Mouse (Mus musculus) midbrain, postnatal 0 days (tissue): ENCODE measurements around the gene Traf7. TPM values are rescaled to one million over a fixed set of nuclear protein-coding genes. Genes with fewer than 3 reads are reported as not detected.

Experiments
- ATAC-seq: fragments of 200-750 bp; cut with Nextera tagmentation; 2 replicates; pipeline ENCODE4 v1.8.0; 2017; ENCODE audit warnings: moderate number of reproducible peaks, mild to moderate bottlenecking, moderate TSS enrichment, moderate library complexity; ENCODE audit not compliant: low FRiP score
- DNase-seq: peaks from one replicate; pipeline ENCODE4 v3.0.0-alpha.2; 2015; ENCODE audit warnings: low spot score
- H3K27ac ChIP-seq: fragments of 300-500 bp; sonication (generic); 2 replicates; pipeline ENCODE4 v1.5.1; 2014; ENCODE audit warnings: low read depth, mild to moderate bottlenecking, low read length, mixed read lengths
- H3K27me3 ChIP-seq: fragments of 300-500 bp; sonication (generic); 2 replicates; pipeline ENCODE4 v1.6.1; 2014; ENCODE audit warnings: low read length, control low read depth, mixed read lengths; ENCODE audit not compliant: insufficient read depth
- H3K36me3 ChIP-seq: fragments of 300-500 bp; sonication (generic); 2 replicates; pipeline ENCODE4 v1.6.1; 2014; ENCODE audit warnings: low read length, control low read depth, mixed read lengths; ENCODE audit not compliant: insufficient read depth
- H3K4me1 ChIP-seq: fragments of 300-500 bp; sonication (generic); 2 replicates; pipeline ENCODE4 v1.6.1; 2014; ENCODE audit warnings: mild to moderate bottlenecking, control low read depth, antibody characterized with exemption, low read length, mixed read lengths; ENCODE audit not compliant: insufficient read depth
- H3K4me2 ChIP-seq: fragments of 300-500 bp; sonication (generic); 2 replicates; pipeline ENCODE4 v1.6.1; 2014; ENCODE audit warnings: low read depth, mild to moderate bottlenecking, low read length, mixed read lengths; ENCODE audit not compliant: poor library complexity, severe bottlenecking
- H3K4me3 ChIP-seq: fragments of 300-500 bp; sonication (generic); 2 replicates; pipeline ENCODE4 v1.5.1; 2014; ENCODE audit warnings: low read depth, mild to moderate bottlenecking, low read length, moderate library complexity
- H3K9ac ChIP-seq: fragments of 300-500 bp; sonication (generic); replicated peaks from 2 replicates; pipeline ENCODE4 v1.6.1; 2014; ENCODE audit warnings: mild to moderate bottlenecking, low read length, moderate library complexity, mixed read lengths; ENCODE audit not compliant: poor library complexity, severe bottlenecking
- H3K9me3 ChIP-seq: fragments of 300-500 bp; sonication (generic); 2 replicates; pipeline ENCODE4 v1.6.1; 2016; ENCODE audit warnings: low read length, control low read depth
- CTCF ChIP-seq: IDR thresholded peaks from 2 replicates; pipeline ENCODE4 v1.5.1; 2016; ENCODE audit warnings: antibody characterized with exemption, mild to moderate bottlenecking
- WGBS: fragments of 180-500 bp; shearing (Covaris S2); extraction: QIAGEN DNeasy Blood & Tissue Kit; methylation state at CpG from one replicate; pipeline ENCODE4 v1.1.7; 2014; 5-methylcytosine and 5-hydroxymethylcytosine counted together
- polyA plus RNA-seq: library from polyadenylated mRNA; unstranded; fragments of >200 nt; fragmentation: Nextera tagmentation; extraction: Ambion mirVana; gene quantifications from 2 replicates; pipeline ENCODE4 v1.2.1, GENCODE M21; 2015
- total RNA-seq: library from RNA; depleted of rRNA; stranded (reverse); fragments of >200 nt; gene quantifications from 2 replicates; pipeline ENCODE4 v1.2.3, GENCODE M21; 2014

Gene Traf7
- total and polyA plus RNA-seq, 2 experiments from 2014 or later = 71.4 to 175 TPM

DNA sequence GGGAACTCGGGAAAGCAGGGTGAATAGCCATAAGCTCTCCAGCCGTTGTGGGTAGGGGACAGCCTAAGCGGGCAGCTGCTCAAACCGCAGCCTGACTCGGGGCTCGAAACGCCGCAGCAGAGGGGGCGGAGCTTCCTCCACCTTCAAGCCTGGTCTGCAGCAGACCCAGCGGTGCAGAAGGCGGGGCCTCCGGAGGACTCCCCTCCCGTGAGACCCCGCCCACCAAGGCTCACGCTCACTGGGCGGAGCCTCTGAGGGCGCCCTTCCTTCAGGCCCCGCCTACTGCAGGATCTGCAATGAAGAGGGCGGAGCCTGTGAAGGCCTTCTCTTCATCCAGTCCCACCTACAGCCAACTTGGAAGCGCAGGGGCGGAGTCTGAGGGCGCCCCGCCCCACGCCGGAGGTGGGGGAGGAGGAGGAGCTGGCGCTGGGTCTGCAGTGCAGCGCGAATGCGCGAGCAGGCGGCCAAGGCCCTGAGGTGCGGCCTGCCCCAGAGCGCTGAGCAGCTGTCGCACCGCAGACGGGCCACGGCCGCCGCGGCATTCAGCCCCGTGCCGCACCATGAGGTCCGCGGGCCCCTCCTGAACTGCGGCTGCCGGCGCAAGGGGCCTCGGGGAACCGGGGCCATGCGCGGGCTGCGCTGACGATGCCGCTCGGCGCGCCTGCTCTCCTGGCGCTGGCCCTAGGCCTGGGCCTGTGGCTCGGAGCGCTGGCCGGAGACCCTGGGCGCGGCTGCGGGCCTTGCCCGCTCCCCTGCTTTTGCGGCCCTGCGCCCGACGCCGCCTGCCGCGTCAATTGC, 22.1 kb upstream of the Traf7 start, which contains the start of gene Pkd1:
Gene Pkd1 (plus strand): TSS at position 217 of the 798 bp plus-strand sequence.
- Histone ChIP-seq H3K27ac (peak within 1 kb of the TSS; percentile 95), H3K27me3 (no peaks in the 10 kb centered on the region), H3K36me3 (no peaks in the 10 kb centered on the region), H3K4me2 (peak within 1 kb of the TSS; percentile 90), H3K9me3 (no peaks in the 10 kb centered on the region), H3K9ac (peak within 1 kb of the TSS; percentile 97), H3K4me3 (peak within 1 kb of the TSS; percentile 97), H3K4me1 (peaks cover 11% of the 10 kb centered on the region)
- WGBS = under 1% methylated on average over 63 of the region's 72 CpGs
- ATAC-seq = peak; percentile 95
- DNase-seq = peak; percentile 98
- TF ChIP-seq CTCF = no peak; the same call in 1 of the 2 replicates

DNA sequence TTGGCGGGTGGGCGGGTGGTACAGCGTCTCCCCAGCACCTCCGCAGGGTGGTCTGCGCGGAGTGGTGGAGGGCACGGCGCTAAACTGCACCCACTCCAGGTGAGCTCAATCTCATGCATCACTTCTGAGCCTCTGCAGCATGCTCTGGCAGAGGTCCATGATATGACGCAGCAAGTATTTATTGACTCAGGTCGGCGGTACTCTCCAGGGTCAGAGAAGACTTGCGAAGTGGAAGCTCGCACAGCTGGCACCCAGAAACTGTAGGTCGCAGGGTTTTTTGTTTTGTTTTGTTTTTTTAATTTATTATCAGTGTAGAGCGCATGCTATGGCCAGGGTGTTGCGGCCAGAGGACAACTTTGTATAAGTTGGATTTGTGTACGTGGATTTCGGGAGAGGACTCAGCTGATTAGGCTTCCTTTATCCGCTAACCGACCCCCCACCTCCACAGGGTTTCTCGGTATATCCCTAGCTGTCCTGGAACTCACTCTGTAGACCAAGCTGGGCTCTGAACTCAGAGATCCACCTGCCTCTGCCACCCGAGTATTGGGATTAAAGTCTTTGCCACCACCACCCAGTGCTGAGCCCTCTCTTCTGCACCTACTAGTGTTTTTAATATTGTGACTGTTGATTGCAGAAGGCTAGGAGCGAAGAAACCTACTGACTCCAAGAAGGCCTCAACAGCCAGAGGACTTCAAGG, 21.3 kb upstream of the Traf7 start:
- H3K9ac ChIP-seq = peak overlapping the region; percentile 97
- no peak; the same call in 1 of the 2 replicates for ATAC-seq
- WGBS = 7% methylated on average over 23 of the region's 23 CpGs

DNA sequence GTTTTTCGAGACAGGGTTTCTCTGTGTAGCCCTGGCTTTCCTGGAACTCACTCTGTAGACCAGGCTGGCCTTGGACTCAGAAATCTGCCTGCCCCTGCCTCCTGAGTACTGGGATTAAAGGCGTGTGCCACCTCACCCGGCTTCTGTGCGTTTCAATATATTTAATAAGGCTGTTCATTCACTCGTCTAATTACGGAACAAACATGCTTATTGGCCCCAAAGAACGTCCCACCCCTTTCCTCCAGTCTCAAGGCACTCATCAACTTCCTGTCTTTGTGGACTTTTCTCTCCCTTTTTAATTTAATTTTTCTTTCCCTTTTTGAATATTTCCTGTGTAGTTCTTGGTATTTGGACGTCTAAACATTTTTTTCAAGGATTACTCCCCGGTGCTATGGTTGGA, 20.7 kb upstream of the Traf7 start:
- H3K27me3 ChIP-seq = no peaks in the 10 kb centered on the region
- TF ChIP-seq CTCF = no peak
- H3K4me1 ChIP-seq = peaks cover 11% of the 10 kb centered on the region
- no peaks in the 10 kb centered on the region for H3K36me3 ChIP-seq
- no peak overlapping the region for H3K9ac ChIP-seq
- H3K4me3 ChIP-seq = no peak overlapping the region
- no peak for ATAC-seq
- no peaks in the 10 kb centered on the region for H3K9me3 ChIP-seq
- H3K27ac ChIP-seq = no peak overlapping the region
- 40% methylated on average over 9 of the region's 9 CpGs for WGBS
- H3K4me2 ChIP-seq = peak overlapping the region; percentile 90; the same call in 1 of the 2 replicates
- no peak for DNase-seq

More for the DNA sequence above, 21.3 kb upstream of the Traf7 start:
- Histone ChIP-seq H3K27ac (peak overlapping the region; percentile 95; the same call in 1 of the 2 replicates), H3K27me3 (no peaks in the 10 kb centered on the region), H3K4me3 (peak overlapping the region; percentile 97), H3K4me2 (peak overlapping the region; percentile 90), H3K36me3 (no peaks in the 10 kb centered on the region), H3K4me1 (peaks cover 11% of the 10 kb centered on the region), H3K9me3 (no peaks in the 10 kb centered on the region)
- DNase-seq = peak; percentile 51
- TF ChIP-seq CTCF = no peak

DNA sequence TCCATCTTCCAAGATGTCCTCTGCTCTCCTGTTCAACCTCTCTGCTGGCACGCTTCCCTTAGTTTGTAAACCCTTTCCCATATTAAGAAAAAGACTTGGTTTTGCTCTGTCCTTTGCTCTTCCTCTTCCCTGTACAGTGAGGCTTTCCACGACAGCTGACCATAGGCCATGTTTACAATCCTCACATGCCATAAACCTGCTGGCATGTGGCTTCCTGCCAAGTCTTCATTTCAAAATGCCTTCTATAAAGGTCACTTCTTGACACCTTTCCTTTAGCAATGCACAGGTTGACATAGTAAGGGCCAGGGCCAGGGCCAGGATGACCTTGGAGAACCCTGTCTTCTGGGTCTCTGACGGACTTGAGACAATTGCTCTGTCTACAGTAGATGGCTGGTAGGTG, 18.5 kb upstream of the Traf7 start:
- 93% methylated on average over 3 of the region's 3 CpGs for whole genome bisulfite sequencing
- no peaks in the 10 kb centered on the region for H3K9me3 ChIP-seq
- no peaks in the 10 kb centered on the region for H3K36me3 ChIP-seq
- no peak overlapping the region for H3K4me2 ChIP-seq
- H3K4me3 ChIP-seq = no peak overlapping the region
- no peaks in the 10 kb centered on the region for H3K27me3 ChIP-seq
- H3K27ac ChIP-seq = no peak overlapping the region
- no peaks in the 10 kb centered on the region for H3K4me1 ChIP-seq
- ATAC-seq (no peak), DNase-seq (no peak)
- no peak for TF ChIP-seq CTCF
- H3K9ac ChIP-seq = no peak overlapping the region

DNA sequence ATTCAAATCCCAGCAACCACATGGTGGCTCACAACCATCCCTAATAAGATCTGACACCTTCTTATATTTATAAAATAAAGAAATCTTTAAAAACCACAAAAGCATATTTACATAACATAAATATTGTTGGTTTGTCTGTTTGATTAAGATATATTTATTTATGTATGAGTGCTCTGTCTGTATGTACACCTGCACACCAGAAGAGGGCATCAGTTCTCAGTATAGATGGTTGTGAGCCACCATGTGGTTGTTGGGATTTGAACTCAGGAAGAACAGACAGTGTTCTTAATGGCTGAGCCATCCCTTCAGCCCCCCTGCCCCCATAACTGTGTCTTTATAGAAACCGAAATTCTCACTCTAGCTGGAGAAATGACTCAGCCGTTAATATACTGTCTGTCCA, 17.5 kb upstream of the Traf7 start:
- Histone ChIP-seq H3K27ac (no peak overlapping the region), H3K4me1 (no peaks in the 10 kb centered on the region), H3K9me3 (no peaks in the 10 kb centered on the region), H3K4me3 (no peak overlapping the region), H3K27me3 (no peaks in the 10 kb centered on the region), H3K4me2 (no peak overlapping the region), H3K9ac (no peak overlapping the region), H3K36me3 (no peaks in the 10 kb centered on the region)
- 90% methylated on average over 2 of the region's 2 CpGs for WGBS
- ATAC-seq (no peak), DNase-seq (no peak)
- TF ChIP-seq CTCF = peak; percentile 39

DNA sequence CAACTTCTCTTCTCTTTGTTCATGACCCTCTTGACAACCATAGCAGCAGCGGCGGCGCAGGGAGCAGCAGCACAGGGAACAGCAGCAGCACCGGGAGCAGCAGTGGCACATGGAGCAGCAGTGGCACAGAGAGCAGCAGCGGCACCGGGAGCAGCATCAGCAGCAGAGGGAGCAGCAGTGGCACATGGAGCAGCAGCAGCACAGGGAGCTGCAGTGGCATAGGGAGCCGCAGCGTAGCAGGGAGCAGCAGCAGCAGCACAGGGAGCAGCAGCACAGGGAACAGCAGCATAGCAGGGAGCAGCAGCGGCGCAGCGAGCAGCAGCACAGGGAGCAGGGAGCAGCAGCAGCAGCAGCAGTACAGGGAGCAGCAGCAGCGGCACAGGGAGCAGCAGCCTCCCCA, 16.9 kb upstream of the Traf7 start:
- 0 out of 2 replicates have a peak, but pooled peaks have one; percentile 7 for TF ChIP-seq CTCF
- Histone ChIP-seq H3K9ac (no peak overlapping the region), H3K9me3 (no peaks in the 10 kb centered on the region), H3K36me3 (no peaks in the 10 kb centered on the region), H3K4me1 (no peaks in the 10 kb centered on the region), H3K4me2 (no peak overlapping the region), H3K27me3 (no peaks in the 10 kb centered on the region), H3K4me3 (no peak overlapping the region), H3K27ac (no peak overlapping the region)
- WGBS = 20% methylated on average over 12 of the region's 12 CpGs
- no peak for ATAC-seq
- no peak for DNase-seq
